Mouse (Mus musculus) lung, postnatal 10 days (tissue): ENCODE measurements around the gene Slc5a6.
"Not testable (repeated sequence)": the region's sequence is repeated elsewhere in the genome, so short reads cannot be mapped to it uniquely, and the experiment has no call there.

Source experiments
- DNase-seq: peaks from one replicate; pipeline ENCODE4 v3.0.0; 2021

The Slc5a6 gene

DNA sequence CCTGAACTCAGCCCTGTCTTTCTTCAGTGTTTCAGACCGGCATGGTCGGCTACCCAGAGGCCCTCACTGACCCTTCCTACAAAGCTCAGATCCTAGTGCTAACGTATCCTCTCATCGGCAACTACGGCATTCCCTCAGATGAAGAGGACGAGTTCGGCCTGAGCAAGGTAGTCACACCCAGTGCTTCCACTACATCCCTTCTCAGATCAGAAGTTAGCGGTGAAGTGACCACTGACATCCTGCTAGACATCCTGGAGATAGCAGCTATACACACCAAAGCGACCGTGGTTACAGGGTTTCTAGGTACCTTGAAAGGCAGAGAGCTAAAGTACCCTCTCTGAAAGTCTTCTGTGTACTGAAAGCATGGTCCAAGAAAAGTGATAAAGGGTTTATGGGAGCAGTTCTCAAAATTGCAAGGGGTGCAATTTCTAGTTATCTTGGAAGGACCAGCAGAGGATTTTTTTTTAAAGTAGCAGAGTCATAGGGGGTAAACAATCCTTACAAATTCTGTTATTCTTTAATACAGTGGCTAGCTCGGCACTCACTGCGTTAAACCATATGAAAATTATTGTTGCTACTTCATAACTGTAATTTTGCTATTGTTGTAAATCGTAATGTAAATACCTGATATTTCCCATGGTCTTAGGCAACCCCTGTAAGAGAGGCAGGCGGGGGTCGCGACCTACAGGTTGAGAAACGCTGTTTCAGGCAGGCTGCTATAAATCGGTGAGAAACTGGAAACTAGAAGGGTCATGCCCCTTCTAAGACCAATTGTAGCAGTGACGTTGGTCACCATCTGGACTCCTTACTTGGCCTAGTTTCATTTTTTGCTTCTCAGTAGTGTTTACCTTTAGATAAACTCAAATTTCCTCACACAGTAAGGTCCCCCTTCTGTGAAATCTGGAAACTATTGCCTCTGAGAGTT, 6.8 kb upstream of the Slc5a6 start:
- no peak for DNase-seq

DNA sequence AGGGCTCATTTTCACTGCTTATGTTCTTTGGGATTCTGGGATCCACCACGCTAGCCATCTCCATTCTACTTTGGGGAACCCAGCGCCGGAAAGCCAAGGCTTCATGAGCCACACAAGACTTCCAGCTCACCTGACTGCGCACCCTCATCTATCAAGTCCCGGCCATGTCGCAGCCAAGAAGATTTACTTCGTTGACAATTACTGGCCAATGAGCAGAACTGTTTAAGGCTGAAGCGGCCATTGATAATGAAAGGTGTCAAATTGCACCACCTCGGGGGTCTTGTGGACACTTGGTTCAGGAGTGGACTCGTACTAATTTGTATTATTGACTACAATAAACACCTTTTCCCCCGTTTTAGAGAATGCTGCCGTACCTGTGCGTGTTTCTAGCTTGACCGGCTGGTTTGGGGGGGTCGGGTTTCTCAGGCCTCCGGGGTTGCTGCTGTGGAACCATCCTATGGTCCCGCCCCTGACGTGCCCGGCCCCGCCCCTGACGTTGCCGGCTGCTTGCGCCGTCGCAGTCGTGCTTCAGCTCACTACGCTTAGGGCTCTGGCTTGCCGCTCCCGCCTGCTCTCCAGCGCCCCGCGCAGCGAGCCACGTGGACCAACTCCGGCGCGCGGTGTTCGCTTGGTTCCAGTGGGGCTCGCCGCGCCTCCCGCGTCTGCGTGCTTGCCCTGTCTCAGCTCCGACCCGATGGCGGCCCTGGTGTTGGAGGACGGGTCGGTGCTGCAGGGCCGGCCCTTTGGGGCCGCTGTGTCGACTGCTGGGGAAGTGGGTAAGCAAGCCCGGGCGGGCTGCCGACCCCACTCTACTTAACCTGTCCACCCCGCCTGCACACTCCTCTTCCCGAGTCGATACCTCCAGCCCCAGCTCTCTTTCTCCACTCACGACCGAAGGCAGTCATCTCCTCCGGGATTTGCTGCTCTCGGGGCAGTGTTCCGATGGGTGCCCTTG, 5.8 kb upstream of the Slc5a6 start, which contains the start of gene Cad:
Cad (plus strand) TSS at position 520 of the 955 bp plus-strand sequence.
- peak; percentile 98 for DNase-seq

DNA sequence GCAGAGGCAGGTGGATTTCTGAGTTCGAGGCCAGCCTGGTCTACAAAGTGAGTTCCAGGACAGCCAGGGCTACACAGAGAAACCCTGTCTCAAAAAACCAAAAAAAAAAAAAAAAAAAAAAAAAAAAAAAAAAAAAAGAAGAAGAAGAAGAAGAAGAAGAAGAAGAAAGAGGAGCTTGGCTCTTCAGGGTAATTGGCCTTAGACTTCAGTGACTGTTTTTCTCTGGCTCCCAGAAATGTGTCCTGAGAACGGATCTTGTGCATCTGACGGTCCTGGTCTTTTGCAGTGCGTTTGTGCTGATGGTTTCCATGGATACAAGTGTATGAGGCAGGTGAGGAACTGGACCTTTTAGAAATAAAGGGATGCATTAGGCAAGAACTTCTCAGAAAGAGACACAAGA, 5.0 kb upstream of the Slc5a6 start:
- DNase-seq = not testable (repeated sequence)

DNA sequence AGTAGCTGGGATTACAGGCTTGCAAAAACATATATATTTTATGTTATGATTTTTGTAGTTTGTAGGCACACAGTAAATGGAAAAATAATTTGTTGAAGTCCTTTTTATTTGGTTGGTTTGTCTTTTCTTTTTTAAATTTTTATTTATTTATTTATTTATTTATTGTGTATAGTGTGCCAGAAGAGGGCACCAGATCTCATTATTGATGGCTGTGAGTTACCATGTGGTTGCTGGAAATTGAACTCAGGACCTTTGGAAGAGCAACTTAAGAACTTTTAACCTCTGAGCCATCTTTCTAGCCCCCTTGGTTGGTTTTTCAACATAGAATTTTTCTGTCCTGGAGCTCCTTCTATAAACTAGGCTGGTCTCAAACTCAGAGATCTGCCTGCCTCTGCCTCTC, 1.7 kb upstream of the Slc5a6 start:
- no peak for DNase-seq

DNA sequence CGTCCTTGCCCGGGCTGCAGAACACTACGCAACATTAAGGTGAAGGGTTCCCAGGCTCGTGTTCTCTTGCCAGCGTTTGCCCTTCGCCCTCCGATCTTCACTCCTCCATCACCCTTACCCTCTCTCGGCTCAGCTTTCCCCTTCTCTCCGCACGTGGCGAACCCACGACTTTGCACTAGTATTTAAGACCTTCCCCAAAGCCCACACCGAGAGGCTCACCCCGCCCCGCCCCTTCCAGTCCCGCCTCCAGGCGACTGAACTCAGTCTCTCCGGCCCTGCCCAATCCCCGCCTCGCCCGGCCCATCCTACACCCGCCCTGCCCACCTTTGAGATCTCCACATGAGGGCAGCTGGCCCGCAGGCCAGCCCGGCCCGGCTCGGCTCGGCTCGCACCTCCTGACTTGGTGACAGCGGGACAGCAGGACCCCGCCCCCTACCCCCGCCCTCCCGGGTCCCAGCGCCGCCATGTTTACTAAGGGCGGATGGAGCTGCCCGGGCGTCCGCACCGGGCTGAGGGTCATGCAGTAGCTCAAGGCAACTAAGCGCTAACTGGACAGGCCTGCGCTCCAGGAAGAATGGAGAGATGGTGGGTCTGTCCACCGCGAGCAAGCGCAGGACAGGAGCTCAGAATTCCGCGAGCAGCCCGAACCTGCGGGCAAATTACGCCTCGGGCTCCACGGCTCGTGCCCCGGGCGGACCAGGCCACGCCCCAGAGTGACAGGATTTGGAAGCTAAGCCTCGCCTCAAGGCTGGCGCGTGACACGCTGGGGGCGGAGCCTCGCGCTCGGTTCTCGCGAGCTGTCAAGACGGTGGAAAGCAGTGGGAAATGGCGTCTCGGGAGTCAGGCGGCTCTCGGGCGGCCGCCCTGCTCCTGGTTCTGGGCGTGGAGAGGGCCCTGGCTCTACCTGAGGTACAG, 619 bp downstream of the Slc5a6 start, which contains the start of gene Atraid:
Atraid (plus strand) TSS at position 465 of the 915 bp plus-strand sequence.
- DNase-seq = peak; percentile 99

DNA sequence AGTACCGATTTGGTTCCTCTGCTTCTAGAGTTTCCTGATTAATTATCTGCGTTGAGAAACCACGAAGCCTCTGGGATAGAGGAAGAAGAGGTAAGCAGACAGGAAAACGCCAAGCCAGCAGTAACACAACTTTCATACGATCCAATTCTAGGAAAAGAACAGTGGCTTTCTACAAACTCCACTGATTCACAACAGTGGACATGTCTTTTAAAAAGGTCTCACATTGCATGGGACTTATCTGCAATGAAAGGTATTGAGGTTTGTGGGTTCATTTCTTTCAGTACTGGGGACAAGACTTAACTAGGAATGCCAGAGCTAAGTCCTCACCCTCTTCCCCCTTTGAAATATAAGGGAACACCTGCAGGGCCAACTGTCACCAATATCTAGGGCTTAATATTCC, 1.6 kb downstream of the Slc5a6 start:
- DNase-seq = no peak

DNA sequence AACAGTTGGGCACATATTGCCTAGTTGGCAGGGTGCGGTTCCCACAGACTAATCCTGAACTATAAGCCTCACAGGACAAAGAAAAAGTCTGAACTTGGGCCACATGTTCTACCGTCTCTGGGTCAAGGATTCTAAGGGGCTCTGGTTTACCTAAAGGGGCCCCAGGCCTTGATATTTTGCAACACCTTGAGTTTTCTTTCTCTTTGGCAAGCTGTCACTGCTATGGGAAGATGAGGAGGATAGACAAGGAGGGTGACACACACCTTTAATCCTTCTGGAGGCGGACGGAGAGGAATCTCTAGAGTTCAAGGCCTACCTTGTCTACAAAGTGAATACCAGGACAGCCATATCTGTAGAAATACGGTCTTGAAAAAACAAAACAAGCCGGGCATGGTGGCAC, 2.3 kb downstream of the Slc5a6 start:
- DNase-seq = no peak

DNA sequence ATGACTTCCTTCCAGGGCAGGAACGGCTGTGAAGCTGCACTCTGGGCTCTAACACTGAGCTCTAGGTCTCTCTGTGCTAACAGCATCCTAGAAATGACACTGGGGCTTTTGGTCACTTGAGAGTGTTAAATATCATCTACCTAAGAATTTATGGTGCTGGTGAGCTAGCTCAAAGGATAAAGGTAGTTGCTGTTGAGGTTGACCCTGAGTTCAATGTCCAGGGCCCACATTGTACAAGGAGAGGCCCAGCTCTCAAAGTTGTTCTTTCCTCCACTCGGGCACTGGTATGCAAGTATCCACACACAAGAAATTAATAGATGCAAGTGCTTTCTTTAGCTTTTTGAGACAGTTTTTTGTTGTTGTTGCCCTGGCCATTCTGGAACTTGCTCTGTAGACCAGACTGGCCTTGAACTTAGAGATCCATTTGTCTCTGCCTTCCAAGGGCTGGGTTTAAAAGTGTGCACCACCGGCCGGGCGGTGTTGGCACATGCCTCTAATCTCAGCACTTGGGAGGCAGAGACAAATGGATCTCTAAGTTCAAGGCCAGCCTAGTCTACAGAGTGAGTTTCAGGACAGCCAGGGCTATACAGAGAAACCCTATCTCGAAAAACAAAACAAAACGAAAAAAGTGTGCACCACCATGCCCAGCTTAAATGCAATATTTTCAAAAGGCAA, 10.4 kb downstream of the Slc5a6 start:
- DNase-seq = no peak

DNA sequence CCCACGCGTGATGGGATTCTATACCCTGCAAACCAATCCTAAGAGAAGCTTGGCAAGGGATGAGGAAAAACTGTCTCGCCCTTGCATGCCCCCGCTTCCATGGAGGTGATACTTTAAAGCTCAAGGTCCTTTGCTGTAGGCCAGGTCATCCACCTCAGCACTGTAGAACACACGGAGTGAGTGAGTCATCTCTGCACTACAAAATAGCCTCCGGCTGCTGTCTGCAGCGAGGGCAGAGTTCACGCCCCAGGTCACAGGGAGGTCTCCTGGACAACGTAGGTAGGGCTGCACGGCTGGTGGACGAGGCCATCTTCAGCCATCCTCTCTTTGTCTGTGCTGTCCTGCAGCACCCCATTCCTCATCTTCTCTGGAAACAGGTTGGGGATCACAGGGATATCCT, 12.2 kb downstream of the Slc5a6 start:
- not testable (repeated sequence) for DNase-seq

DNA sequence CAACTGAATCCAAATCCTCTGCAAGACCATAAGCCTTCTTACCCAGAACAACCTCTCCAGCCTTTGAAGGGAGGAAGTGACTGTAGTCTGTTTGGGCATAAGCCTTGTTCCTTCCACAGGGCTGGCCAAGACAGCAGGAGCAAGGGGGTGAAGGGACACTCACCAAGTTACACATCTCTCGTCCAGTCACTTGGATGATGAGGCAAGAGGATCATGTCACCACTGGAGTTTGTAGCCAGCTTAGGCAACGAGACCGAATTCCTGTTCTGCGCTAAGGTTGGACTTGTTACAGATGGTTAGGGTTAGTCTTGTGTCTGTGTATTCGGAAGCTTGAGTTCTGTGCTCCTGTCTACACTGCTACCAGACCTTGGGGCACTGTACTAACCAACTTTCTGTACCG, 14.1 kb downstream of the Slc5a6 start:
- no peak for DNase-seq

DNA sequence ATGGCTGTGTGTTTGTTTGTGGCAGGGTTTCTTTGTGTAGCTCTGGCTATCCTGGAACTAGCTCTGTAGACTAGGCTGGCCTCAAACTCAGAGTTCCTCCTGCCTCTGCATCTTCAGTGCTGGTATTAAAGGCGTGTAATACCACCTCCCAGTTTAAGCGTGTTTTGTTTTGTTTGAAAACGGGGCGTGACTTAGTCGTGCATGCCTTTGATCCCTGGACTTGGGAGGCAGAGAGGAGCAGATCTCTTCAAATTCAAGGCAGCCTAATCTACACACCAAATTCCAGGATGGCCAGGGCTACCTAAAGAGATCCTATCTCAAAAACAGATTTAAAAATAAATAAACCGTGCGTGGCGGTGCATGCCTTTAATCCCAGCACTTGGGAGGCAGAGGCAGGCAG, 17.2 kb downstream of the Slc5a6 start:
- no peak for DNase-seq

DNA sequence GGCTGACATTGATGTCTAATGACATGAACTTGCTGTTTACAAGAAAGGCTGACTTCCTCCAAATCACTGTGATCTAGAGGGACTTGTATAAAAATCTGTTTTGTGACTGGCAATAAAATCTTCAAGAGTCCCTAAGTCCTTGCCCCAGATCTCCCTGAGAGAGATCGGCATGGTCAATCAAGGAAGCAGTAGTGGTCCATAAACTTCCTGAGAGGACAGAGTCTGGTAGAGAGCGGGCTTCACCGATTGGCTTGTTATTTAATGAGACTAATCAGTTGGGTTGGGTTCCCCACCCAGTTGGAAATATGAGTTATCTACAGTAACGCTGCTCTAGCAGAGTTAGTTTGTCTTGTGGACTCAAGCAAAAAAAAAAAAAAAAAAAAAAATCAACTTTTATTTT, 17.8 kb downstream of the Slc5a6 start:
- no peak for DNase-seq

DNA sequence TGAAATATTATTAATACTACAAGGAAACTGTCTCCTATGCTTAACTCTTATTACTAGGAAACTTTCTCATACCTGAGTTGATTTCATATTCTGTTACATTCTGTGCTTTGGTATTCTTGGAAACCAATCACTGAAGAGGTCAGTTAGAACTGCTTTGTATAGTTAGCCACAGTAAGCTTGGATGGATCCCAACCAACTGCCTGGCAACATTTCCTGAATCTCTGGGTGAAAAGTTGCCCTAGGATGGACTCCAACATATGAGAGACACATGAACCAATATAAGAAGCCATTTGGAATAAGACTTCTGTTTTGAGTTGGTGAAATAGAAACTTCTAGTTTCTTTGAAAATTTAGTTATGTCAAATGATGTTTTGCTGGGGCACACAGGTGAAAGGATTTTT, 24.1 kb downstream of the Slc5a6 start:
- no peak for DNase-seq

DNA sequence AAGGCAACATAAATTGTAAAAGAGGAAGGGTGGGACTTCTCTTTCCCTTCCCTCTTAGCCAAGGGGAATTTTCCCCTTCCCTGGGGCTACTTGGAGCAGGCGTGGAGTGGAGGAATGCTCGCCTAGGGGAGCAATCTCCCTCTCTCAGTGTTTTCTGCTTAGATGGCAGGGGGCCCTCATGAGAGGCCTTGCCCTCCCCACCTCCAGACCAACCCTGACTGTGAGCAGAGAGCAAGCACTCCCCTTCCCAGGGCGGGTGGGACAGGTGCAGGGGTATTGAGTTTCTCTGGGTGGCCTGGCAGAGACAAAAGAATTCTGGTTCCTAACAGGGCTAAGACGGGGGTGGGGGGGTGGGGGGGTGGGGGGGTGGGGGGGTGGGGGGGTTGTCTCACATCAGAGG, 25.5 kb downstream of the Slc5a6 start:
- no peak for DNase-seq

DNA sequence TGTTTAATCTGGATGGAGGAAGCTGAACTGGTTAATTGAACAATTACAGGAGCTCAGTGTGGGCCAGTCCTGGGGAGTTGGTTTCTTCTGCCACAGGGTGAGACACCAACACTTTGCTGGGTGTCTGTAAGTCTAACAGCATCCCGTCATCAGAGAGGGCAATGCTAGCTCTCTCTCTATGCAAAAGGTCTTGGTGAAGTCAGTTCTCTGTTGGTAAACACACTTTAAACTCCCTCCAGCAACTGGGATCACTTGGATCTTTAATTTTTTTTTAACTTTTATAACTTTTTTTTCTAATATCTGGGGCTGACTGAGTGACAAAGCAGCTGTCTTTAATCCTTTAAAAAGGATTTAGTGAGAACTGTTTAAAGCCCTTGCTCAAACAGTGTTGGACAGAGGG, 26.0 kb downstream of the Slc5a6 start:
- no peak for DNase-seq

DNA sequence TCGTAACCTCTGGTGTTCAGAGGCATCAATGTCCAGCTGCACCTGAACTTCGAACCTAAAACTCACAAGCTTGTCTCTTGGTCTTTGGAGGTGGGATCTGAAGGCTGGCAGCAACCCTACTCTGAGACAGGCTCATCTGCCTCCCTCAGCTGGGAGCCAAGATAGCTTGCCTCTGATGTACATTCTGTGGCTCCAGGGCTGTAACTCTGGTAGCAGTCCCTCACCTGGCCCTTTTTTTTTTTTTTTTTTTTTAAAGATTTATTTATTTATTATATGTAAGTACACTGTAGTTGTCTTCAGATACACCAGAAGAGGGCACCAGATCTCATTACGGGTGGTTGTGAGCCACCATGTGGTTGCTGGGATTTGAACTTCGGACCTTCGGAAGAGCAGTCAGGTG, 26.9 kb downstream of the Slc5a6 start:
- DNase-seq = not testable (repeated sequence)

DNA sequence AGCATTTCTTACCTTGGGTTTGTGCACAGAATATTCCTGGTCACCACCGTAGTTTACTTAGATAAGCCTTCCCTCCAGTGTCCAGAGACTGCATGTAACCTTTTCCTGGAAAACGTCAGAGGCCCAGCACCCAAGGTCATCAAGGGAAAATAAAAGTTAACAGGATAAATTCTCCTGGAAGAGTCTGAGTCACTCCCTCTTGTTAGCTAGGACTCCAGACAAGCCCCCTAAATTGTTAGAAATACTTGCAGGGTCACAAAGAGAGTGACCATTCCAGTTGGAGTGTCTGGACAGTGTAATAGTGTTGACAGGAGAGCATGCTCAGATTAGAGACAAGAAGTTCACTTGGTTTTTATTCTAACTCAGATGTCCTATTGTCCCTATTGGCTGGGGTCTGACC, 32.8 kb downstream of the Slc5a6 start:
- no peak for DNase-seq

DNA sequence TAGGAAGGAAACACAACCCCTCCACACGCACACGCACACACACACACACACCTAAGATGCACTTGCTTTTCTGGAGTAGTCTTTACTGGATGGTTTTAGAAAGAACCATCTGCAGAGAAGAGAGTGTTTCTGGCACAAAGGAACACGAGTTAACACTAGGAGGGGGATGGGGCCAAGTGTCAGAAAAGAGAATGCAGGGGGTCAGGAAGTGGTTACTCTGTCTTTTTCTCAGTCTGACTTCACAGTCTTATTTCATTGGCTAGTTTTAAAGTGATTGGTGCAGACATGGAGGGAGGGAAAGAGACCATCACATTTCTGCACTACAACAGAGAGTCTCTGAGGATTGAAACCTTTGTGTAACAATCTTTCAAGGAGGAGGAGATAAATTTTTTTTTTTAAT, 36.0 kb downstream of the Slc5a6 start:
- no peak for DNase-seq

DNA sequence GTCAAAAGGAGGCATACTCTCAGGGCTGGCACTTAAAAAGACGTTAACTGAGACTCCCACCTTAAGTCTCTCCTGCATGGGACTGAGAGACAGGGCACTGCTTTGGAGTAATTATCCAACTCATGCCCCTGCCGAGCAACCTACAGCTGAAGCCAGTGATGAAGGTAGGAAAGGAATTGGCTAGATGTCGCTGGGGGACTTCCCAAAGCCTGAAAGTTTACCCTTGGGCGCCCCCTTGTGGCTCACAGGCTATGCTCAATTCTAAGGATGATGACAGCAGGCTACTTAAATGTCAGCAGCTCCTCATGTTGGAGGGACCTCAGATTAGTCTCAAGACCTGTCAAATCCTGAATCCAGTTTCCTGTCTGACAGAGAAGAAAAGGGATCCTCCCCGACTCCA, 44.5 kb downstream of the Slc5a6 start:
- peak; percentile 92 for DNase-seq

DNA sequence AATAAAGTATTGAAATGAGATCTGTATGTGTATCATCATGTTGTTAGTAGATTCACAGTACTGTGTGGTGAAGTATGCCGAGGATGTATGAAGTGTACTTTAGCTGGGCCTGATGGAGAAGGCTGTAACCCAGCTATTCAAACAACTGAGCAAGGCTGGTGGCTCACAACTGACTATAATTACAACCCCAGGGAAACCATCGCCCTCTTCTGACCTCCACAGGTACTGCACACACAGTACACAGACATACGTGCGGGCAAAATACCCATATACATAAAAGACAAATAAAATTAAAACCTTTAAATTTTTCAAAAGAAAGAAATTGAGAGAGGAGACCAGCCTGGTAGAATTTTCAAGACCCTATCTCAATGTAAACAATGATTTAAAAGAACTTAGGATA, 47.2 kb downstream of the Slc5a6 start:
- no peak for DNase-seq

DNA sequence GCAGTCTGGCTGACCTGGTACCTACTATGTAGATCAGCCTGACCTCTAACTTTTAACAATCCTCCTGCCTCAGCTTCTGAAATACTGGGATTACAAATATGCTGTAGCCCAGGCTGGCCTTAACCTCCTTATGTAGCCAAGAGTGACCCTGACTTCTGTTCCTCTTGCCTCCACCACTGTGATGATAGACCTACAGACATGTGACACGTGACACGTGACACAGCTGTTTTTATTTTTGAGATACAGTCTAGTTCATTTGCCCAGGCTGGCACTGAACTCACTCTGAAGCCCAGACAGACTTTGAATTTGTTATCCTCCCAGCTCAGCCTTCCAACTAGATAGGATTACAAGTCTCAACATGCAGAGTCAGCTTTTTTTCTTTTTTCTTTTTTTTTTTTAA, 47.7 kb downstream of the Slc5a6 start:
- no peak for DNase-seq

DNA sequence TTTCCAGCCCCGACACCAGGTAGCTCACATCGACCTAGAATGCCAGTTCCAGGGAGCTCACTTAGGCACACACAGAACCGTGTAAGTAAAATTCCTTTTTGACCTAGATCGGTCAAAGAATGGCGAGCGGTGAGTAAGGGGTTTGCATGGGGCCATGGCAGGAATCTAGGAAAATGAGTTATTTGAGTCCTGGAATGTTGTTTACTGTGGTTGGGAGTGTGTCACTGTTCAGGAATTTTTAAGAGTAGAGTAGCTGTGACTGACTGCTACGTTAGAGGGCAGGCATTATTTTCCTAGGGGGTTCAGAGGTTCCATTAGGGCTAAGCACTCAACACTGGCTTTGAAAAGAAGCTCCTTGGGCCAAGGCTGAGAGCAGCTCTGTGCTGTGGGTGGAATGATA, 48.6 kb downstream of the Slc5a6 start:
- no peak for DNase-seq
